Mouse (Mus musculus): ENCODE data around the gene Cngb1. TPM values are rescaled to one million over a fixed set of nuclear protein-coding genes. Genes with fewer than 3 reads are reported as not detected.
A peak's percentile ranks its signal among the peaks of the same experiment; 100 is the strongest.

The Cngb1 gene
- polyA plus RNA-seq, 1 experiment from 2014 or later = 0.28 TPM

GRCm38 (mm10) chr8:95226251-95227150, 79.9 kb downstream of the Cngb1 start:
- no peak overlapping the region for H3K4me2 ChIP-seq
- H3K4me3 ChIP-seq (ENCODE audit: low read depth, low read length) = no peak overlapping the region
- 56% methylated on average over 7 of the region's 7 CpGs for WGBS
- no peak for ATAC-seq (ENCODE audit: insufficient read depth)
- H3K9ac ChIP-seq = no peak overlapping the region
- TF ChIP-seq CTCF (IDR thresholded peaks at IDR 0.05; ENCODE audit: low read depth) = no peak
- no peaks in the 10 kb centered on the region for H3K27me3 ChIP-seq (ENCODE audit: insufficient read depth, low read length)
- DNase-seq = no peak
- no peaks in the 10 kb centered on the region for H3K36me3 ChIP-seq (ENCODE audit: insufficient read depth)
- H3K9me3 ChIP-seq (ENCODE audit: low read depth, low read length) = no peaks in the 10 kb centered on the region
- no peaks in the 10 kb centered on the region for H3K4me1 ChIP-seq (ENCODE audit: insufficient read depth)
- no peak overlapping the region for H3K27ac ChIP-seq (ENCODE audit: low read depth)

DNA sequence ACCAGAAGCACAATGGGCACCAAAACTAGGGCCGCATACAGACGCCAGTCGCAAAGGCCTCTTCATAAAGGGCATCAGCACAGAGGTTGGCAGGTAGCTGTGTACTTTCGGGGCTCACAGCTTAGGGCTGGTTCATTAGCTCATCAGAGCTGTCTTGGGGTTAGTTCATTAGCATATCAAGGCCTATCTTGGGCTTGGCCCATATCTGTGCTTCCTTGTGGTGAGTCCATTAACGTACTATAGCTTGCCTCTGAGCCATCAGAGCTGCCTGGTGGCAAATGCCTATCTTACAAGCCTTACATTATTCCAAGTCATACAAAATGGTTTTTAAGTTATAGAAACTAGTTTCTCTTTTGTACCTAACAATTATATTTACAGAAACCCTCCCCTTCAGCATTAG, 82.4 kb downstream of the Cngb1 start:
- DNase-seq (no peak), ATAC-seq (ENCODE audit: insufficient read depth) (no peak)
- no peak overlapping the region for H3K4me3 ChIP-seq (ENCODE audit: low read depth, low read length)
- no peaks in the 10 kb centered on the region for H3K27me3 ChIP-seq (ENCODE audit: insufficient read depth, low read length)
- no peaks in the 10 kb centered on the region for H3K9me3 ChIP-seq (ENCODE audit: low read depth, low read length)
- TF ChIP-seq CTCF (IDR thresholded peaks at IDR 0.05; ENCODE audit: low read depth) = no peak
- H3K27ac ChIP-seq (ENCODE audit: low read depth) = no peak overlapping the region
- 85% methylated on average over 5 of the region's 5 CpGs for WGBS
- no peak overlapping the region for H3K4me2 ChIP-seq
- H3K4me1 ChIP-seq (ENCODE audit: insufficient read depth) = no peaks in the 10 kb centered on the region
- H3K36me3 ChIP-seq (ENCODE audit: insufficient read depth) = no peaks in the 10 kb centered on the region
- no peak overlapping the region for H3K9ac ChIP-seq

DNA sequence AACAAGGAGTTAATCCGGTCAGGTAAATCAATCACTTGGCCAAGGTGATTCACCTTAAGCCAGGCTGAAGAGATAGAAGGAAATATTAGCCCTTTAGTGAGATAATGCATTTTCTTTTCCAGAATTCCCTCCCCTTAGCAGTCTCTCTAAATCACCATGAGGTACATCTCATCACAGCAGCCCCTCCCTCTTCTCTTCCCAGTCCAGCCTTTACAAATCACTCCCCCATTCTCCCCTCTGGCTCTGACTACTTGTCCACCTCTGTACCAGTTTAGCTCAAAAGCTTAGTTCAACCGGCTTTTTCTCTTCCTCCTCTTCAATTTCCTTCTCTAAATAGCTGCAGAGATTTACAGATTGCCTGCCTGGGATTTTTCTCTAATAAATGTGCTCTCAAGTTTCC, 85.3 kb downstream of the Cngb1 start:
- TF ChIP-seq CTCF (IDR thresholded peaks at IDR 0.05; ENCODE audit: low read depth) = no peak
- H3K4me2 ChIP-seq = no peak overlapping the region
- ATAC-seq (ENCODE audit: insufficient read depth) (no peak), DNase-seq (no peak)
- H3K9ac ChIP-seq = no peak overlapping the region
- H3K27ac ChIP-seq (ENCODE audit: low read depth) = no peak overlapping the region
- H3K4me3 ChIP-seq (ENCODE audit: low read depth, low read length) = no peak overlapping the region
- WGBS = 13% methylated on average over 2 of the region's 2 CpGs
- H3K4me1 ChIP-seq (ENCODE audit: insufficient read depth) = no peaks in the 10 kb centered on the region
- no peaks in the 10 kb centered on the region for H3K36me3 ChIP-seq (ENCODE audit: insufficient read depth)
- H3K9me3 ChIP-seq (ENCODE audit: low read depth, low read length) = no peaks in the 10 kb centered on the region
- no peaks in the 10 kb centered on the region for H3K27me3 ChIP-seq (ENCODE audit: insufficient read depth, low read length)

GRCm38 (mm10) chr8:95220571-95220998, 85.8 kb downstream of the Cngb1 start:
- no peak overlapping the region for H3K27ac ChIP-seq (ENCODE audit: low read depth)
- H3K9ac ChIP-seq = no peak overlapping the region
- no peak overlapping the region for H3K4me3 ChIP-seq (ENCODE audit: low read depth, low read length)
- peak; percentile 29 for DNase-seq
- H3K27me3 ChIP-seq (ENCODE audit: insufficient read depth, low read length) = no peaks in the 10 kb centered on the region
- no peak overlapping the region for H3K4me2 ChIP-seq
- H3K9me3 ChIP-seq (ENCODE audit: low read depth, low read length) = no peaks in the 10 kb centered on the region
- 0 out of 2 replicates have a peak, but pooled peaks have one; percentile 49 for ATAC-seq (ENCODE audit: insufficient read depth)
- H3K36me3 ChIP-seq (ENCODE audit: insufficient read depth) = no peaks in the 10 kb centered on the region
- WGBS = 17% methylated on average over 7 of the region's 7 CpGs
- H3K4me1 ChIP-seq (ENCODE audit: insufficient read depth) = no peaks in the 10 kb centered on the region
- no peak for TF ChIP-seq CTCF (IDR thresholded peaks at IDR 0.05; ENCODE audit: low read depth)

DNA sequence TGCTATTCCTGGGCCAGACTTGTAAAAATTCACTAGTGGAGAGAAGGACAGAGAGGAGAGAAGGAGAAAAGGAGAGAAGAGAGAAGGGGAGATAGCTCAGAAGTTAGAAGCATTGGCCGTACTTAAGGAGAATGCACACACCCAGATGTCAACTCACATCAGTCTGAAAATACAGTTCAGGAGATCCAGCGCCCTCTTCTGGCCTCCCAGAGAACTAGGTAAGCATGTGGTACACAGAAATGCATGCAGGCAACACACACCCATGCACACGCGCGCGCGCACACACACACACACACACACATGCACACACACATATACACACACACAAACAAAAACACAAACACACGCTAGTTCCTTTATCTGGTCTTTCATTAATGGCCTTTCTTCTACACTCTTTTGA, 86.8 kb downstream of the Cngb1 start:
- no peaks in the 10 kb centered on the region for H3K27me3 ChIP-seq (ENCODE audit: insufficient read depth, low read length)
- 93% methylated on average over 8 of the region's 8 CpGs for WGBS
- 0 out of 2 replicates have a peak, but pooled peaks have one; percentile 17 for TF ChIP-seq CTCF (IDR thresholded peaks at IDR 0.05; ENCODE audit: low read depth)
- H3K4me2 ChIP-seq = no peak overlapping the region
- no peak overlapping the region for H3K9ac ChIP-seq
- no peak for DNase-seq
- no peaks in the 10 kb centered on the region for H3K4me1 ChIP-seq (ENCODE audit: insufficient read depth)
- no peak overlapping the region for H3K27ac ChIP-seq (ENCODE audit: low read depth)
- ATAC-seq (ENCODE audit: insufficient read depth) = no peak
- no peaks in the 10 kb centered on the region for H3K9me3 ChIP-seq (ENCODE audit: low read depth, low read length)
- no peak overlapping the region for H3K4me3 ChIP-seq (ENCODE audit: low read depth, low read length)
- H3K36me3 ChIP-seq (ENCODE audit: insufficient read depth) = no peaks in the 10 kb centered on the region

DNA sequence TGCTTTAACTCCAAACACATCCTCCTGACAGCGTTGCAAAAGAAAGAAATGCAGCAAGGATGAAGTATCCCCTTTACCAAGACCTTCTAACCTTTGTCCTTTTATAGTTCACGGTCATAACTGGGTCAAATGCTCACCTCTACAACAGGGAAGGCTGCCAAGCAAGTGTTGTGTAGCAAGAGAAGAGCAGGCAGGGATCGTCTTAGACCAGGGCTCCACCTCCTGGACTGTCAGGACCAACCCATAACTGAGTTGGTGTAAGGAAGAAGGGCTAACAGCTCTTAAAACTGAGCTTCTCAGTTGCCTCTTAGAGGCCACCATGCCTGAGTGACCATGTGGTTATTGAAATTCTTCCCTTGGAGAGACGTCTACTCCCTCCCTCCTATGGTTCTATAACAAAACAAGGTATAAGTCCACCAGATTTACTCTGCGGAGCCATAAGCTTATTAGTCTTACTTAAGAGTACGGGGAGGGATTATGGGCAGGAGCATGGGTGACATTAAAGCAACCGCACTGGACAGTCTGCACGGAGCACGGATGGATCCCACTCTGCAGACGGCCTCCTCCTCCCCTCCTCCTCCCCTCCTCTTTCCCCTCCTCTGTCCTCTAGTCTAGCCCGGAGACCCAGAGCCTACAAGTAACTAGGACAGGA, 90.5 kb downstream of the Cngb1 start:
- no peak for TF ChIP-seq CTCF (IDR thresholded peaks at IDR 0.05; ENCODE audit: low read depth)
- DNase-seq (no peak), ATAC-seq (ENCODE audit: insufficient read depth) (no peak)
- Histone ChIP-seq H3K4me3 (ENCODE audit: low read depth, low read length) (no peak overlapping the region), H3K9me3 (ENCODE audit: low read depth, low read length) (no peaks in the 10 kb centered on the region), H3K4me1 (ENCODE audit: insufficient read depth) (no peaks in the 10 kb centered on the region), H3K27me3 (ENCODE audit: insufficient read depth, low read length) (no peaks in the 10 kb centered on the region), H3K4me2 (no peak overlapping the region), H3K36me3 (ENCODE audit: insufficient read depth) (no peaks in the 10 kb centered on the region), H3K27ac (ENCODE audit: low read depth) (no peak overlapping the region), H3K9ac (no peak overlapping the region)
- WGBS = 61% methylated on average over 11 of the region's 11 CpGs

GRCm38 (mm10) chr8:95209924-95210323, 96.5 kb downstream of the Cngb1 start:
- Histone ChIP-seq H3K4me3 (ENCODE audit: low read depth, low read length) (no peak overlapping the region), H3K27ac (ENCODE audit: low read depth) (no peak overlapping the region), H3K9ac (no peak overlapping the region), H3K4me1 (ENCODE audit: insufficient read depth) (no peaks in the 10 kb centered on the region), H3K36me3 (ENCODE audit: insufficient read depth) (no peaks in the 10 kb centered on the region), H3K27me3 (ENCODE audit: insufficient read depth, low read length) (no peaks in the 10 kb centered on the region), H3K9me3 (ENCODE audit: low read depth, low read length) (no peaks in the 10 kb centered on the region), H3K4me2 (no peak overlapping the region)
- TF ChIP-seq CTCF (IDR thresholded peaks at IDR 0.05; ENCODE audit: low read depth) = no peak
- ATAC-seq (ENCODE audit: insufficient read depth) = no peak
- 34% methylated on average over 11 of the region's 11 CpGs for WGBS
- no peak for DNase-seq

All from lung, embryonic 14.5 days (tissue).